Mouse (Mus musculus) Patski (cell line): Measurements from ENCODE around the gene Stard13. TPM values are rescaled to one million over a fixed set of nuclear protein-coding genes. Genes with fewer than 3 reads are reported as not detected.

ENCODE experiments used
- ATAC-seq: fragments of 100-300 bp; one replicate; pipeline ENCODE4 v1.8.0; 2021
- CTCF ChIA-PET: fragments of 350-600 bp; sonication (Branson Sonifier 250); formaldehyde crosslinking; loops from one replicate; lab custom pipeline; 2022; ENCODE audit warnings: inconsistent platforms; lab: Charles Lee
- POLR2A ChIA-PET: fragments of 350-600 bp; sonication (Branson Sonifier 250); formaldehyde crosslinking; loops from one replicate; lab custom pipeline; 2022; ENCODE audit warnings: antibody characterized with exemption, inconsistent platforms; lab: Charles Lee
- DNase-seq: peaks from one replicate; pipeline ENCODE4 v3.0.0-alpha.2; 2011; ENCODE audit warnings: low read depth, low spot score
- H3K27me3 ChIP-seq: fragments of 371-371 bp; one replicate; pipeline ENCODE4 v1.5.1; 2021
- CTCF ChIP-seq: fragments of 100-300 bp; IDR thresholded peaks from one replicate; pipeline ENCODE4 v1.5.1; 2021
- in situ Hi-C: fragments of 300-500 bp; cut with MboI; formaldehyde crosslinking; loops from 3 replicates; pipeline ENCODE4 v1.11.1; 2018; ENCODE audit warnings: low pct_unique_long_range_greater_than_20kb, mixed read lengths
- polyA plus RNA-seq: library from polyadenylated mRNA; unstranded; gene quantifications from one replicate; pipeline ENCODE4 v1.2.3, GENCODE M21; 2021

Stard13 gene
- polyA plus RNA-seq, 1 experiment from 2014 or later = 59.4 TPM

- ChIA-PET CTCF (no interaction called here), POLR2A (interaction anchor here (0.7 to 1.0 kb wide), 2 partner anchors 25 to 28 kb away, joined by 3 to 4 read pairs; no protein-coding TSS in a partner anchor)
- peak; percentile 39 for ATAC-seq
- in situ Hi-C loops = no loop called here
- H3K27me3 ChIP-seq = no peaks in the 10 kb centered on the region
- DNase-seq = no peak
- TF ChIP-seq CTCF = no peak
Observed at GRCm38 (mm10) chr5:151086425-151087202, 147.0 kb downstream of the Stard13 start.

GRCm38 (mm10) chr5:151085749-151086148 is 147.9 kb downstream of the Stard13 start:
- H3K27me3 ChIP-seq = no peaks in the 10 kb centered on the region
- no peak for TF ChIP-seq CTCF
- in situ Hi-C loops = no loop called here
- ATAC-seq (no peak), DNase-seq (no peak)
- ChIA-PET POLR2A (interaction anchor here (0.7 kb wide), 1 partner anchor 26 kb away, joined by 4 read pairs; no protein-coding TSS in a partner anchor), CTCF (interaction anchor here (0.8 kb wide), 1 partner anchor 10 kb away, joined by 4 read pairs; no protein-coding TSS in a partner anchor)

- H3K27me3 ChIP-seq = no peaks in the 10 kb centered on the region
- ATAC-seq = no peak
- ChIA-PET POLR2A (interaction anchor here (0.6 kb wide), 1 partner anchor 580 kb away, joined by 16 read pairs; no protein-coding TSS in a partner anchor), CTCF (no interaction called here)
- in situ Hi-C loops = no loop called here
- no peak for TF ChIP-seq CTCF
- no peak for DNase-seq
Observed at GRCm38 (mm10) chr5:151080276-151080675, 153.4 kb downstream of the Stard13 start.

GRCm38 (mm10) chr5:151077953-151078352 is 155.7 kb downstream of the Stard13 start:
- ATAC-seq (no peak), DNase-seq (no peak)
- in situ Hi-C loops = no loop called here
- POLR2A ChIA-PET = interaction anchor here (0.5 kb wide), 1 partner anchor 8 kb away, joined by 4 read pairs; no protein-coding TSS in a partner anchor
- CTCF ChIA-PET = no interaction called here
- TF ChIP-seq CTCF = no peak
- no peaks in the 10 kb centered on the region for H3K27me3 ChIP-seq

GRCm38 (mm10) chr5:151076917-151077316 is 156.7 kb downstream of the Stard13 start:
- in situ Hi-C loops = no loop called here
- CTCF ChIA-PET = no interaction called here
- H3K27me3 ChIP-seq = no peaks in the 10 kb centered on the region
- DNase-seq (no peak), ATAC-seq (no peak)
- TF ChIP-seq CTCF = no peak
- POLR2A ChIA-PET = no interaction called here

GRCm38 (mm10) chr5:151074282-151074681 is 159.4 kb downstream of the Stard13 start:
- in situ Hi-C loops = no loop called here
- CTCF ChIA-PET = interaction anchor here (1.2 to 1.8 kb wide), 2 partner anchors 10 to 35 kb away, joined by 3 read pairs; no protein-coding TSS in a partner anchor
- DNase-seq (no peak), ATAC-seq (no peak)
- no peaks in the 10 kb centered on the region for H3K27me3 ChIP-seq
- POLR2A ChIA-PET = interaction anchor here (0.7 kb wide), 1 partner anchor 204 kb away, joined by 4 read pairs; no protein-coding TSS in a partner anchor
- TF ChIP-seq CTCF = no peak

GRCm38 (mm10) chr5:151071430-151071829 is 162.2 kb downstream of the Stard13 start:
- in situ Hi-C loops = no loop called here
- DNase-seq = no peak
- H3K27me3 ChIP-seq = no peaks in the 10 kb centered on the region
- no peak for TF ChIP-seq CTCF
- POLR2A ChIA-PET = no interaction called here
- no peak for ATAC-seq
- CTCF ChIA-PET = interaction anchor here (0.7 to 1.5 kb wide), 2 partner anchors 38 to 297 kb away, joined by 3 read pairs; no protein-coding TSS in a partner anchor

- POLR2A ChIA-PET = no interaction called here
- DNase-seq (no peak), ATAC-seq (no peak)
- in situ Hi-C loops = no loop called here
- no peak for TF ChIP-seq CTCF
- no peaks in the 10 kb centered on the region for H3K27me3 ChIP-seq
- CTCF ChIA-PET = interaction anchor here (0.7 to 1.5 kb wide), 2 partner anchors 38 to 297 kb away, joined by 3 read pairs; no protein-coding TSS in a partner anchor
Observed at GRCm38 (mm10) chr5:151070896-151071295, 162.7 kb downstream of the Stard13 start.

GRCm38 (mm10) chr5:151069569-151069968 is 164.1 kb downstream of the Stard13 start:
- DNase-seq (no peak), ATAC-seq (peak; percentile 95)
- in situ Hi-C loops = no loop called here
- POLR2A ChIA-PET = interaction anchor here (0.6 kb wide), 2 partner anchors 24 to 259 kb away, joined by 4 read pairs; no protein-coding TSS in a partner anchor
- CTCF ChIA-PET = interaction anchor here (0.6 to 2.2 kb wide), 9 partner anchors 11 to 296 kb away, joined by 3 to 9 read pairs (median 3); no protein-coding TSS in a partner anchor
- H3K27me3 ChIP-seq = no peaks in the 10 kb centered on the region
- TF ChIP-seq CTCF = no peak

GRCm38 (mm10) chr5:151066016-151066415 is 167.6 kb downstream of the Stard13 start:
- no peak for TF ChIP-seq CTCF
- no peak for DNase-seq
- no peaks in the 10 kb centered on the region for H3K27me3 ChIP-seq
- in situ Hi-C loops = no loop called here
- ChIA-PET POLR2A (interaction anchor here (0.6 to 0.7 kb wide), 2 partner anchors 61 to 75 kb away, joined by 3 to 4 read pairs; no protein-coding TSS in a partner anchor), CTCF (interaction anchor here (1.0 to 1.4 kb wide), 3 partner anchors 9 to 303 kb away, joined by 3 to 4 read pairs (median 3); no protein-coding TSS in a partner anchor)
- ATAC-seq = no peak
